Mouse (Mus musculus) CH12.LX (cell line): Measurements from ENCODE around the gene Snap91. TPM values are rescaled to one million over a fixed set of nuclear protein-coding genes. Genes with fewer than 3 reads are reported as not detected.

ENCODE experiments used
- DNase-seq: peaks from one replicate; pipeline ENCODE4 v3.0.0-alpha.2; 2013; ENCODE audit errors: extremely low read depth
- H3K27ac ChIP-seq: 2 replicates; pipeline ENCODE4 v1.5.1; 2012; ENCODE audit warnings: low read depth, mild to moderate bottlenecking, control low read depth, moderate library complexity; ENCODE audit not compliant: insufficient read depth
- H3K27me3 ChIP-seq: replicated peaks from 2 replicates; pipeline ENCODE3; 2012; ENCODE audit warnings: inconsistent platforms
- H3K36me3 ChIP-seq, 2 experiments: replicated peaks in 1 of 2; 2 replicates each; pipeline versions ENCODE3 to v1.6.1; 2012; ENCODE audit warnings: inconsistent platforms in 1 of 2, low read length in 1 of 2, mild to moderate bottlenecking in 1 of 2, mixed read lengths in 1 of 2, moderate library complexity in 1 of 2; ENCODE audit not compliant: control insufficient read depth in 1 of 2, insufficient read depth in 1 of 2
- H3K4me1 ChIP-seq, 2 experiments: 2 replicates each; pipeline ENCODE4 v1.6.1; 2012; ENCODE audit warnings: inconsistent platforms in 1 of 2, moderate library complexity in 1 of 2; ENCODE audit not compliant: insufficient read depth in 2 of 2, control insufficient read depth in 1 of 2
- H3K4me2 ChIP-seq: 2 replicates; pipeline ENCODE4 v1.6.1; 2012; ENCODE audit warnings: low read depth, mild to moderate bottlenecking, control low read depth; ENCODE audit not compliant: poor library complexity, insufficient read depth, severe bottlenecking
- H3K4me3 ChIP-seq, 3 experiments: fragments of 150-350 bp in 1 of 3; sonication (generic) in 1 of 3; replicated peaks in 1 of 3; 2 replicates each; pipeline versions ENCODE3 to v1.5.1; 2011 to 2012; ENCODE audit warnings: low read depth in 2 of 3, low read length in 2 of 3, mild to moderate bottlenecking in 2 of 3, moderate library complexity in 2 of 3, control low read depth in 1 of 3, improper control_type of control experiment in 1 of 3, inconsistent platforms in 1 of 3, mixed read lengths in 1 of 3; ENCODE audit not compliant: poor library complexity in 1 of 3
- H3K79me2 ChIP-seq: replicated peaks from 2 replicates; pipeline ENCODE4 v1.6.1; 2012; ENCODE audit warnings: mild to moderate bottlenecking, moderate library complexity; ENCODE audit not compliant: control insufficient read depth, poor library complexity, insufficient read depth, severe bottlenecking; ENCODE audit errors: extremely low read depth
- H3K9ac ChIP-seq: 2 replicates; pipeline ENCODE4 v1.6.1; 2012; ENCODE audit warnings: low read depth, mild to moderate bottlenecking, control low read depth, moderate library complexity; ENCODE audit not compliant: insufficient read depth
- H3K9me3 ChIP-seq: replicated peaks from 2 replicates; pipeline ENCODE3; 2012; ENCODE audit warnings: low read length, inconsistent platforms, mixed read lengths
- BHLHE40 ChIP-seq: IDR thresholded peaks from 2 replicates; pipeline ENCODE4 v1.6.1; 2011; ENCODE audit warnings: mild to moderate bottlenecking, low read depth, low read length, improper control_type of control experiment
- CHD1 ChIP-seq: IDR thresholded peaks from 2 replicates; pipeline ENCODE4 v1.6.1; 2012; ENCODE audit warnings: low read depth, low read length, improper control_type of control experiment, inconsistent platforms
- CHD2 ChIP-seq: IDR thresholded peaks from 2 replicates; pipeline ENCODE4 v1.6.1; 2011; ENCODE audit warnings: low read length, improper control_type of control experiment
- CTCF ChIP-seq, 2 experiments: IDR thresholded peaks in 1 of 2; conservative IDR thresholded peaks in 1 of 2; 2 replicates each; pipeline ENCODE4 v1.5.1; 2011 to 2012; ENCODE audit warnings: low read depth in 2 of 2, low read length in 2 of 2, improper control_type of control experiment in 1 of 2, inconsistent platforms in 1 of 2, mild to moderate bottlenecking in 1 of 2, moderate library complexity in 1 of 2
- EP300 ChIP-seq: IDR thresholded peaks from 2 replicates; pipeline ENCODE4 v1.6.1; 2011; ENCODE audit warnings: low read length, improper control_type of control experiment
- GABPA ChIP-seq: IDR thresholded peaks from 2 replicates; pipeline ENCODE4 v1.6.1; 2012; ENCODE audit warnings: low read depth, low read length, improper control_type of control experiment, inconsistent platforms; ENCODE audit not compliant: insufficient replicate concordance
- JUN ChIP-seq: IDR thresholded peaks from 2 replicates; pipeline ENCODE4 v1.6.1; 2011; ENCODE audit warnings: low read depth, mild to moderate bottlenecking, low read length, improper control_type of control experiment, moderate library complexity; ENCODE audit not compliant: insufficient read depth
- MAFK ChIP-seq: IDR thresholded peaks from 2 replicates; pipeline ENCODE4 v1.6.1; 2011; ENCODE audit warnings: low read length, improper control_type of control experiment; ENCODE audit not compliant: insufficient replicate concordance
- MAX ChIP-seq: IDR thresholded peaks from 2 replicates; pipeline ENCODE4 v1.6.1; 2011; ENCODE audit warnings: low read length, improper control_type of control experiment
- MEF2A ChIP-seq: IDR thresholded peaks from 2 replicates; pipeline ENCODE4 v1.6.1; 2014; ENCODE audit warnings: low read depth, mild to moderate bottlenecking, inconsistent platforms, low read length, improper control_type of control experiment, borderline replicate concordance
- MXI1 ChIP-seq: IDR thresholded peaks from 2 replicates; pipeline ENCODE4 v1.6.1; 2011; ENCODE audit warnings: mild to moderate bottlenecking, low read depth, low read length, improper control_type of control experiment
- NELFE ChIP-seq: IDR thresholded peaks from 2 replicates; pipeline ENCODE4 v1.6.1; 2011; ENCODE audit warnings: low read depth, low read length, improper control_type of control experiment
- PAX5 ChIP-seq: IDR thresholded peaks from 2 replicates; pipeline ENCODE4 v1.6.1; 2012; ENCODE audit warnings: low read length, inconsistent platforms, mixed read lengths
- POLR2A ChIP-seq: IDR thresholded peaks from 2 replicates; pipeline ENCODE4 v1.6.1; 2011; ENCODE audit warnings: low read depth, mild to moderate bottlenecking, improper control_type of control experiment, low read length
- RAD21 ChIP-seq: IDR thresholded peaks from 2 replicates; pipeline ENCODE4 v1.6.1; 2011; ENCODE audit warnings: low read depth, mild to moderate bottlenecking, low read length, improper control_type of control experiment, moderate library complexity
- SIN3A ChIP-seq: IDR thresholded peaks from 2 replicates; pipeline ENCODE4 v1.6.1; 2012; ENCODE audit warnings: low read length, improper control_type of control experiment, inconsistent platforms
- SMC3 ChIP-seq: IDR thresholded peaks from 2 replicates; pipeline ENCODE4 v1.6.1; 2011; ENCODE audit warnings: low read depth, low read length, improper control_type of control experiment
- UBTF ChIP-seq: IDR thresholded peaks from 2 replicates; pipeline ENCODE4 v1.6.1; 2012; ENCODE audit warnings: low read depth, mild to moderate bottlenecking, inconsistent platforms, low read length, improper control_type of control experiment, moderate library complexity
- USF1 ChIP-seq: IDR thresholded peaks from 2 replicates; pipeline ENCODE4 v1.6.1; 2014; ENCODE audit warnings: low read depth, mild to moderate bottlenecking, inconsistent platforms, low read length, improper control_type of control experiment
- ZKSCAN1 ChIP-seq: IDR thresholded peaks from 2 replicates; pipeline ENCODE4 v1.6.1; 2012; ENCODE audit warnings: low read depth, inconsistent platforms, low read length, improper control_type of control experiment, borderline replicate concordance
- ZMIZ1 ChIP-seq: IDR thresholded peaks from 2 replicates; pipeline ENCODE4 v1.6.1; 2012; ENCODE audit warnings: low read depth, mild to moderate bottlenecking, inconsistent platforms, low read length, improper control_type of control experiment
- ZNF384 ChIP-seq: IDR thresholded peaks from 2 replicates; pipeline ENCODE4 v1.6.1; 2012; ENCODE audit warnings: low read depth, low read length, improper control_type of control experiment, inconsistent platforms
- dilution Hi-C: fragments of 300-500 bp; cut with MboI; formaldehyde crosslinking; loops from 2 replicates; pipeline ENCODE4 v1.14.3; 2020; ENCODE audit warnings: low sequenced_read_pairs; ENCODE audit not compliant: extremely low pct_unique_long_range_greater_than_20kb, extremely low pct_ligation_motif_present
- in situ Hi-C: fragments of 300-500 bp; cut with MboI; formaldehyde crosslinking; loops from 3 replicates; pipeline ENCODE4 v1.14.3; 2019; ENCODE audit warnings: low sequenced_read_pairs, low pct_ligation_motif_present, low pct_unique_long_range_greater_than_20kb, mixed read lengths
- polyA plus RNA-seq: library from polyadenylated mRNA; unstranded; fragments of >175 nt; gene quantifications from 2 replicates; pipeline ENCODE4 v1.2.1, GENCODE M21; 2012; ENCODE audit warnings: low read depth; ENCODE audit not compliant: insufficient read length
- total RNA-seq, 2 experiments: library from RNA; depleted of rRNA; stranded (reverse); fragments of 300-350 nt in 1 of 2; fragments of >200 nt in 1 of 2; gene quantifications; 2 replicates each; pipeline ENCODE4 v1.2.3; 2012 to 2014

Gene Snap91
- total and polyA plus RNA-seq, 3 experiments = 0.12 to 0.41 (median 0.21) TPM

DNA sequence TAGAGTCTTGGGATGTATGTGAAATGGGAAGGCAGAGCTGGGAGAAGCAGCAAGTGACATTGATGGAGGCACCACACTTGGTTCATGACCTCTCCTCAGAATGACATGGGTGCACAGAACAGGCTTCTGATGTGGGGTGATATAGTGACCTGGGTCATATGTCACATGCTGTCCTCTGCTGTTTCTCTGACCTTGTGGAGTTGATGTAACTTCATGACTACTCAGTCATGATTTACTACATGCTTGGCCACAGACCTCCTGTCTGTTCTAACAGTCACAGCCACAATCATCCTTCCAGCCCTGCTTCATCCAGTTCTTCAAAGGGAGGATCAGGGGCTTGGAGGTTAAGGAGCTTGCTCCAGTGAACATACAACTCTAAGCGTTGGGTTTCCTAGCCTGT lies 142.4 kb downstream of the Snap91 start:
- Histone ChIP-seq H3K79me2 (no peaks in the 10 kb centered on the region), H3K9ac (no peak overlapping the region), H3K36me3 (no peaks in the 10 kb centered on the region)
- in situ Hi-C loops = loop anchor here (25.0 kb wide), 1 partner anchor 276 kb away; the partner anchor contains the start of genes Dop1a and Ube2cbp
- no peak for DNase-seq
- no peak for TF ChIP-seq JUN
- TF ChIP-seq, all 38 proteins: peak for 0
- dilution Hi-C loops = no loop called here
- Histone ChIP-seq H3K27me3 (no peaks in the 10 kb centered on the region), H3K27ac (no peak overlapping the region), H3K4me2 (no peak overlapping the region), H3K4me3 (no peak overlapping the region), H3K9me3 (no peaks in the 10 kb centered on the region), H3K4me1 (no peaks in the 10 kb centered on the region)

DNA sequence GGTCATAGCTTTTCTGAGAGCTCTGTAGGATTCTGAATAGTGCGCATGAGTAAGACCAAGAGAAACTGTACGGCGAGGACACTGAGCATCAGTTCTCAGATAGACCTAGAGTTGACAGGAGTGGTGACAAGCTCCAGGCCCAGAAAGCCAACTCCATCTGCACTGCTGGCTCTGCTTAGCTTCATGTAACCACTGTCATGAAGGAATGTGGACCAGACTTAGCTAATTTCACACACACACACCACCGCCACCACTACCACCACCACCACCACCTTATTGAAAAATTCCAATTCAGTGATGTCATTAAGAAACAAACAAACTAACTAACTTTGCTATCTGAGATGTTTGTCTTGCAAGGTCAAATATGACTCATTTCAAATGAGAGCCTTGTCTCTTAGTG lies 143.5 kb downstream of the Snap91 start:
- dilution Hi-C loops (no loop called here), in situ Hi-C loops (loop anchor here (25.0 kb wide), 1 partner anchor 275 kb away; the partner anchor contains the start of genes Dop1a and Ube2cbp)
- H3K9me3 ChIP-seq = no peaks in the 10 kb centered on the region
- H3K79me2 ChIP-seq = no peaks in the 10 kb centered on the region
- DNase-seq = no peak
- H3K36me3 ChIP-seq = no peaks in the 10 kb centered on the region
- TF ChIP-seq RAD21 = no peak
- no peak for TF ChIP-seq SIN3A
- TF ChIP-seq CHD2 = no peak
- TF ChIP-seq MAFK = no peak
- TF ChIP-seq UBTF = no peak
- TF ChIP-seq GABPA = no peak
- no peak for TF ChIP-seq SMC3
- no peak for TF ChIP-seq POLR2A
- no peak for TF ChIP-seq ZNF384
- TF ChIP-seq ZKSCAN1 = no peak
- TF ChIP-seq MEF2A = no peak
- no peak for TF ChIP-seq JUN
- no peak for TF ChIP-seq USF1
- no peak for TF ChIP-seq CHD1
- no peak overlapping the region for H3K27ac ChIP-seq
- H3K9ac ChIP-seq = no peak overlapping the region
- no peak overlapping the region for H3K4me3 ChIP-seq
- H3K27me3 ChIP-seq = no peaks in the 10 kb centered on the region
- H3K4me2 ChIP-seq = no peak overlapping the region
- H3K4me1 ChIP-seq = no peaks in the 10 kb centered on the region

GRCm38 (mm10) chr9:86734795-86735194 lies 145.7 kb downstream of the Snap91 start:
- Histone ChIP-seq H3K4me3 (no peak overlapping the region), H3K4me1 (no peaks in the 10 kb centered on the region), H3K9ac (no peak overlapping the region), H3K4me2 (no peak overlapping the region), H3K9me3 (no peaks in the 10 kb centered on the region), H3K27me3 (no peaks in the 10 kb centered on the region), H3K79me2 (no peaks in the 10 kb centered on the region), H3K36me3 (no peaks in the 10 kb centered on the region), H3K27ac (no peak overlapping the region)
- no peak for DNase-seq
- no peak for TF ChIP-seq EP300
- TF ChIP-seq CTCF (conservative IDR thresholded peaks at IDR 0.05 in 1 of 2, IDR thresholded peaks at IDR 0.05 in 1 of 2; ENCODE audit: low read depth in 2 of 2, low read length in 2 of 2) = no peak
- no peak for TF ChIP-seq MXI1
- no peak for TF ChIP-seq POLR2A
- no peak for TF ChIP-seq BHLHE40
- TF ChIP-seq PAX5 = no peak
- no peak for TF ChIP-seq ZMIZ1
- TF ChIP-seq MAFK = no peak
- TF ChIP-seq NELFE = no peak
- no peak for TF ChIP-seq MAX
- in situ Hi-C loops (loop anchor here (25.0 kb wide), 1 partner anchor 272 kb away; the partner anchor contains the start of genes Dop1a and Ube2cbp), dilution Hi-C loops (no loop called here)
